Comparison of ENCODE assay signal across 26 mouse cellular contexts in the genomic region with DNA sequence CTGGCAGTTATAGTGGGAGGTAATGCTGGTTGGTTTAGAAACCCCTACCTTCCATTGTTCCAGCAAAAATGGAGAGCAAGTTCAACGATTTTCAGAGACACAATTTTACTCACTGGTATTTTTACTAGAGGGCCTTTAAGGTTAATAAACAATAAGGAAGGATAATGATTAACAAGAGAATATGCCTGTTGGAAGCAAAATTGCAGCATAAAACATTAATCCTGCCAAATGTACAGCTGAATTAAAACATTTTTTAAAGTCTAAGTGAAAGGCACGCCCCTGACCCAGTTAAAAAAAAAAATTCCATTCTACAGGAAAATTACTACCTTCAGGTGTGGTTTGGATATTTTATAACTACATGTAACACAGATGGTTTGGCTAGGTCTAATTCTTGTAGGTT. TPM values are rescaled to one million over a fixed set of nuclear protein-coding genes. Genes with fewer than 3 reads are reported as not detected.
A peak's percentile ranks its signal among the peaks of the same experiment; 100 is the strongest.
DNase-seq lines count a peak whose midpoint lies in the region; ATAC-seq and TF ChIP-seq lines count a peak whose summit lies in the region.
"Had no signal": no experiment of that assay in that cellular context is flagged by ENCODE, and none has a peak within 500 bp of the region (broad histone marks: within the 10 kb centered on the region; RNA-seq: fewer than 3 reads in every experiment).

No protein-coding gene starts in this region.

- no peak overlapping the region for H3K4me3 ChIP-seq in kidney, embryonic 16.5 days (ENCODE audit: low read length)
- no peak overlapping the region for H3K4me3 ChIP-seq in intestine, embryonic 16.5 days (ENCODE audit: low read length)
- H3K4me3 ChIP-seq in kidney, postnatal 0 days (replicated peaks; ENCODE audit: low read depth, low read length), result no peak overlapping the region
- H3K4me3 ChIP-seq: embryonic facial prominence, embryonic 12.5 days; embryonic facial prominence, embryonic 15.5 days; forebrain, embryonic 15.5 days; heart, embryonic 12.5 days; heart, embryonic 15.5 days; hindbrain, embryonic 10.5 days had no signal

- no peak for TF ChIP-seq CTCF in kidney, postnatal 0 days (IDR thresholded peaks at IDR 0.05; ENCODE audit: low read depth)

- peak overlapping the region; percentile 97 for H3K27ac ChIP-seq in kidney, embryonic 16.5 days (ENCODE audit: low read length)
- H3K27ac ChIP-seq in intestine, embryonic 16.5 days (ENCODE audit: low read length), result peak overlapping the region; percentile 56
- H3K27ac ChIP-seq in kidney, postnatal 0 days, result peak overlapping the region; percentile 87
- H3K27ac ChIP-seq: embryonic facial prominence, embryonic 12.5 days; embryonic facial prominence, embryonic 15.5 days; forebrain, embryonic 15.5 days; heart, embryonic 15.5 days; hindbrain, embryonic 10.5 days had no signal

- no peaks in the 10 kb centered on the region for H3K36me3 ChIP-seq in kidney, embryonic 16.5 days (ENCODE audit: insufficient read depth, low read length)
- no peaks in the 10 kb centered on the region for H3K36me3 ChIP-seq in intestine, embryonic 16.5 days (ENCODE audit: control insufficient read depth, insufficient read depth, low read length)
- H3K36me3 ChIP-seq in kidney, postnatal 0 days (ENCODE audit: insufficient read depth, low read length), result no peaks in the 10 kb centered on the region; the same call in 1 of the 2 replicates
- H3K36me3 ChIP-seq: embryonic facial prominence, embryonic 12.5 days; embryonic facial prominence, embryonic 15.5 days; forebrain, embryonic 15.5 days; heart, embryonic 12.5 days; heart, embryonic 15.5 days; hindbrain, embryonic 10.5 days had no signal

- WGBS in kidney, embryonic 16.5 days, result 60% methylated on average over 2 of the region's 2 CpGs
- 63% methylated on average over 2 of the region's 2 CpGs for WGBS in intestine, embryonic 16.5 days
- WGBS in kidney, postnatal 0 days, result 31% methylated on average over 2 of the region's 2 CpGs

- H3K27me3 ChIP-seq in kidney, embryonic 16.5 days (ENCODE audit: insufficient read depth, low read length), result no peaks in the 10 kb centered on the region
- no peaks in the 10 kb centered on the region for H3K27me3 ChIP-seq in intestine, embryonic 16.5 days (replicated peaks; ENCODE audit: control insufficient read depth, insufficient read depth, low read length)
- no peaks in the 10 kb centered on the region for H3K27me3 ChIP-seq in kidney, postnatal 0 days (ENCODE audit: insufficient read depth, low read length)
- H3K27me3 ChIP-seq: embryonic facial prominence, embryonic 12.5 days; embryonic facial prominence, embryonic 15.5 days; forebrain, embryonic 15.5 days; heart, embryonic 12.5 days; heart, embryonic 15.5 days had no signal

- no peak for ATAC-seq in kidney, embryonic 16.5 days (ENCODE audit: low FRiP score, low TSS enrichment)
- ATAC-seq in intestine, embryonic 16.5 days, result no peak
- ATAC-seq in kidney, postnatal 0 days (replicated peaks; ENCODE audit: low FRiP score, low read depth), result no peak
- ATAC-seq: CD4-positive, CD25-positive, alpha-beta regulatory T cell, adult 4 months; forebrain, embryonic 15.5 days had no signal

- peak; percentile 80 for DNase-seq in kidney, adult 9 months
- no peak for DNase-seq in kidney, adult 18-20 months
- DNase-seq in kidney, adult 11 months, result no peak
- no peak for DNase-seq in kidney, postnatal 0 days (ENCODE audit: low spot score)
- DNase-seq in ovary, postnatal 36 days (ENCODE audit: low spot score), result no peak
- no peak for DNase-seq in left cerebral cortex, postnatal 14 days (ENCODE audit: low spot score in 2 of 2)
- DNase-seq: adrenal gland, adult 2 months; adrenal gland, postnatal 14 days; cerebellum, adult 11 months; cerebellum, adult 2 months; cerebellum, adult 9-11 months; cerebellum, postnatal 25 days; gastrocnemius, postnatal 25 days; heart, adult 18-20 months; heart, postnatal 10 days; heart, postnatal 36 days had no signal

- H3K9ac ChIP-seq in kidney, embryonic 16.5 days (replicated peaks; ENCODE audit: low read length), result no peak overlapping the region; the same call in 1 of the 2 replicates
- no peak overlapping the region for H3K9ac ChIP-seq in intestine, embryonic 16.5 days (ENCODE audit: low read depth, low read length)
- no peak overlapping the region for H3K9ac ChIP-seq in kidney, postnatal 0 days (ENCODE audit: low read depth, low read length)
- H3K9ac ChIP-seq: embryonic facial prominence, embryonic 12.5 days; embryonic facial prominence, embryonic 15.5 days; forebrain, embryonic 15.5 days; heart, embryonic 12.5 days; heart, embryonic 15.5 days had no signal

- H3K9me3 ChIP-seq in kidney, embryonic 16.5 days (ENCODE audit: low read length), result no peaks in the 10 kb centered on the region
- no peaks in the 10 kb centered on the region for H3K9me3 ChIP-seq in intestine, embryonic 16.5 days (ENCODE audit: control insufficient read depth, low read length)
- H3K9me3 ChIP-seq in kidney, postnatal 0 days (replicated peaks; ENCODE audit: low read length), result no peaks in the 10 kb centered on the region
- H3K9me3 ChIP-seq: embryonic facial prominence, embryonic 12.5 days; embryonic facial prominence, embryonic 15.5 days; forebrain, embryonic 15.5 days; heart, embryonic 12.5 days; heart, embryonic 15.5 days; hindbrain, embryonic 10.5 days had no signal

- H3K4me1 ChIP-seq in kidney, embryonic 16.5 days (ENCODE audit: insufficient read depth, low read length), result peaks cover 43% of the 10 kb centered on the region
- H3K4me1 ChIP-seq in intestine, embryonic 16.5 days (ENCODE audit: control insufficient read depth, insufficient read depth, low read length), result peaks cover 18% of the 10 kb centered on the region
- H3K4me1 ChIP-seq in kidney, postnatal 0 days (replicated peaks; ENCODE audit: insufficient read depth, low read length), result peaks cover 16% of the 10 kb centered on the region; the same call in 1 of the 2 replicates
- H3K4me1 ChIP-seq: embryonic facial prominence, embryonic 12.5 days; embryonic facial prominence, embryonic 15.5 days; forebrain, embryonic 15.5 days; hindbrain, embryonic 10.5 days had no signal

- no peak overlapping the region for H3K4me2 ChIP-seq in kidney, embryonic 16.5 days (replicated peaks; ENCODE audit: low read depth, low read length)
- no peak overlapping the region for H3K4me2 ChIP-seq in intestine, embryonic 16.5 days (ENCODE audit: low read depth, low read length)
- H3K4me2 ChIP-seq in kidney, postnatal 0 days (ENCODE audit: low read length), result no peak overlapping the region
- H3K4me2 ChIP-seq: embryonic facial prominence, embryonic 12.5 days; embryonic facial prominence, embryonic 15.5 days; forebrain, embryonic 15.5 days; heart, embryonic 12.5 days; heart, embryonic 15.5 days had no signal

- intact Hi-C loops in left cerebral cortex, postnatal 14 days (cut with DNase I), result no loop called here

RNA-seq across cellular contexts. Expression of gene Cdkl1, which starts 13.1 kb away (rescaled TPM):
- 25.7 and 32.4 TPM in 2 replicates for polyA plus RNA-seq in kidney, embryonic 16.5 days (2015; fragmentation: Nextera tagmentation; extraction: Ambion mirVana)
- 1.5 and 2.2 TPM in 2 replicates for polyA plus RNA-seq in intestine, embryonic 16.5 days (2015; fragmentation: Nextera tagmentation; extraction: Ambion mirVana)
- polyA plus RNA-seq in kidney, postnatal 0 days (2015; fragmentation: Nextera tagmentation; extraction: Ambion mirVana), result 85.5 and 93.2 TPM in 2 replicates
- total RNA-seq in left cerebral cortex, postnatal 14 days (2021), result 10 to 100 TPM; 33.7 to 39.1 TPM
- polyA plus RNA-seq: C2C12; CD4-positive, CD25-positive, alpha-beta regulatory T cell, adult 4 months had no signal

RNA-seq across cellular contexts. Expression of gene Atp5s, which starts 53.2 kb away (rescaled TPM):
- 31.7 and 33.5 TPM in 2 replicates for polyA plus RNA-seq in kidney, embryonic 16.5 days (2015; fragmentation: Nextera tagmentation; extraction: Ambion mirVana)
- 33.4 and 33.5 TPM in 2 replicates for polyA plus RNA-seq in intestine, embryonic 16.5 days (2015; fragmentation: Nextera tagmentation; extraction: Ambion mirVana)
- polyA plus RNA-seq in kidney, postnatal 0 days (2015; fragmentation: Nextera tagmentation; extraction: Ambion mirVana), result 29.5 and 32.9 TPM in 2 replicates
- 10 to 100 TPM; 25.4 to 34.8 TPM for total RNA-seq in left cerebral cortex, postnatal 14 days (2021)

RNA-seq across cellular contexts. Expression of gene L2hgdh, which starts 53.3 kb away (rescaled TPM):
- 25.2 and 26.9 TPM in 2 replicates for polyA plus RNA-seq in kidney, embryonic 16.5 days (2015; fragmentation: Nextera tagmentation; extraction: Ambion mirVana)
- polyA plus RNA-seq in intestine, embryonic 16.5 days (2015; fragmentation: Nextera tagmentation; extraction: Ambion mirVana), result 21.3 and 22.8 TPM in 2 replicates
- polyA plus RNA-seq in kidney, postnatal 0 days (2015; fragmentation: Nextera tagmentation; extraction: Ambion mirVana), result 20.0 and 21.1 TPM in 2 replicates
- 10 to 100 TPM; 13.3 to 14.3 TPM for total RNA-seq in left cerebral cortex, postnatal 14 days (2021)
